Mouse (Mus musculus): Measurements from ENCODE around the gene Mkln1. TPM values are rescaled to one million over a fixed set of nuclear protein-coding genes. Genes with fewer than 3 reads are reported as not detected.

Gene Mkln1
- total RNA-seq, 2 experiments from 2014 or later, result 182 to 208 TPM

DNA sequence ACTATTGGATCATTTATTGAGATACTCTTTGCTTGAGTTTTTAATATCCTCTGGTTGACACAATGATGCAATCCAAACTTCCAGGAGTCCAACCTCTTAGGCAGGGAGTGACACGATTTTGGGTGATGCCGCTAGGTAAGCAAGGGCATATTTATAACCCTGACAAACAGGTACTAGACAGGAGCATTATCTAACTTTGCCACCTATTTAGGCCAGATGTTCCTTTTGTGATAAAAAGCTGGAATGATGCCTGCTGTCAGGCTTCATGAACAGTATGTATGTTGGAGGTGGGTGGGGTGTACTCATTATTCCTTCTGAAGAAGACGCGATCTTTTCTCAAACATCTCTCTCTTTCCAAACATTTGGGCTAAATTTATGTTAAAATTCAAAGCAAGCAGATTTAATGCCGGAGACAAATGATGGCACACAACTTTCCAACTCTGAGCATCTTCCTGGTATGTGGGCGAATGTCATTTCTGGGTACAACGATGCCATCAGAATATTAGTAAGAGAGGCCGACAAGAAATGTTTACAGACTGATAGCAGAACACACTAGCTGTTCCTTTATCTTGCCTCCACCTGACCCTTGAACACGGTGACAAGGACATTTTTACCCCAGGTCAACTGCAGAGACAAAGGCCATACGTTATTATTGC is 632 bp upstream of the Mkln1 start:
- DNase-seq, result no peak

DNA sequence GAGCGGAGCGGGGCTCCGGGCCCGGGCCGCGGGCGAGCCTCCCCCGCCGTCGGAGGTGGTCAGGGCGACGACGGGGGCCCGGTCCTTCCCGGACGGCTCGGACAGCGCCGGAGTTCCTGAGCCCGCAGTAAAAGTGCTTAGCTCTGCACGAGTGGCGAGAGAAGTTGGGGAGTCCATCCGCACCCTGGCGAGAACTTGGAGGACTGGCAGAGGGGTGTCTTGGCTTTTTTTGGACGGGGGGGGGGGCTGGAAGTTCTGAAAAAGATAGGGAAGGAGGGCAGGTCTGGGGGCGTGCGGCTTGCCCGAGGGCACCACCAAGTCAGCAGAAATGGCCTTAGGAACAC is 643 bp downstream of the Mkln1 start:
- DNase-seq, result no peak

DNA sequence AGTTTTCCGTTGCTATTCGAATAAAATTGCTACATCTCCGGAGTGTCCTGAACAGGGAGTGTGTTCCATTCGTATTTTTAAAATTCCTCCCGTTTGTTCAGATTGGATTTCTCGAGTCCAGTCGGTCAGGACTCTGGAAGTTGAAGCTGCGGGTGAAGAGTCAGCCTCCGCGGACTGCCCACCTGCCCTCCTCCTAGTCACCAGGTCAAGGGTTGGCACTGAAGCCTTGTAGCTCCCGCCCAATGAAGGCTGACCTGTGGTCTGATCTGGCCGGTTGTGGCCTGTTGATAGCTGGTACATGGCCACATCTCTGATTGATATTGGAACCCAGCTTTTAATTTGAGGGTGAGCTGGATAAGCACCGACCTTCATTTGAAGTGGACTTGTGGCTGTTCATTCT is 1.0 kb downstream of the Mkln1 start:
- peak; percentile 60 to 68 for DNase-seq

DNA sequence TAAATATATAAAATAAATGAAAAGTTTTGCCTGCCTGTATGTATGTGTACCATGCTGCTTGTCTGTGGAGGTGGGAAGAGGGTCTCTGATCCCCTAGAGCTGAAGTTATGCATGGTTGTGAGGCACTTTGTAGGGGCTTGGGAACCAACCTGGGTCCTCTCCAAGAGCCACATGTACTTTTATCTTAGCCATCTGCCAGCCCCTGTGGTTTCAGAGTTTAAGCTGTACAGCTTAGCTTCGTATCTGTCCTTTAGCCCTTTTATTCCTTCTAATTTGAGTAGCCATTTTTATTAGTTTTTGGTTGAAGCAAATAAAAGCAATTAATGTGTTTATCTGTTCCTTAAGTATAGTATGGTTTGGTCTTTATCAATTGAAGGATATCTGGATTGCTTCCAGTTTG is 12.5 kb downstream of the Mkln1 start:
- DNase-seq, result no peak

DNA sequence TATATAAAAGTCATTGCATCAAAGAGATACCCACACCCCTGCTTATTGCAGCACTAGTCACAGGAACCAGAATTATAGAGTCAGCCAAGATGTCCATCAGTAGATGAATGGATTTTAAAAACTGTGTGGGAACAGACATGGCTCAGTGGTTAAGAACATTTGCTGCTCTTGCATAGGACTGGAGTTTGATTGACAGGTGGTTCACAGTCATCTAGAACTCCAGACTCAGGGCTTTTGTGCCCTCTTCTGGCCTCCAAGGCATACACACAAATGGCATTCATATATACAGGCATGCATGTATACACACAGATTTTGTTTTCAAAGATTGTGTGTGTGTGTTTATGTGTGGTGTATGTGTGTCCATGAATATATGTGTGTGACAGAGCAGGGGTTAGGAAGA is 14.0 kb downstream of the Mkln1 start:
- no peak for DNase-seq

DNA sequence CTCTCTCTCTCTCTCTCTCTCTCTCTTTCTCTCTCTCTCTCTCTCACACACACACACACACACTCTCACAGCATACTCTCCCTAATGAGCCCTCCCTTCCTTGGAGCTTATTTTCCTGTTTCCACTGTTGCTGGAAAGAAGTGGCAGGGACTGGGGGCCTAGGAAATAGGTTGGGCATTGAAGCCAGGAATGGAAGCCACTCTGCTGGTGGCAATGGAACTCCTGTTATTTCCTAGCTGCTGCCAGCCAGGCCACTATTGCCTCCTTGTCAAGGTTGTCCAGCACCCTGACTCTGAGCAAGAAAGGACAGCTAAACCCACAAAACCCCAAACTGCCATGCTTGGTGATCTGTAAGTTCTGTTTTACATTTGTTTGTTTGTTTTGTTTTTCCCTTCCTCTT is 15.0 kb downstream of the Mkln1 start:
- peak in 1 of 2 experiments; percentile 20 for DNase-seq

DNA sequence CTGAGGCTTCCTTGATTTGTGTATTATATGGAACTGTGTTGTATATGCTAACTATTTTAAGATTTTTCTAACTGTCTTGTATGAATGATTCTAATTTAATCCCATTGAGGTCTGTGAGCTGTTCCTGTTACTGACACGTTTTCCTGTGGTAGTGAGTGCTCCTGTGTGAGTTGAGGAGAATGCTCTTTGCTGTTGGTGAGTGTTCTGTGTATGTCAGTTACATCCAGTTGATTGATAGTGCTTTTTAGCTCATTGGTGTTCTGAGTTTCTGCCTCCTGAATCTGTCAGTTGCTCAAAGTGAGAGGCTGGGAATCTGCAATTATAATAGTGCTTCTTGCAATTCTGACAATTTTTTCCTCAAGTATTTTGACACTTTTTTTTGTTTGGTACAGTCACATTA is 15.8 kb downstream of the Mkln1 start:
- no peak for DNase-seq

DNA sequence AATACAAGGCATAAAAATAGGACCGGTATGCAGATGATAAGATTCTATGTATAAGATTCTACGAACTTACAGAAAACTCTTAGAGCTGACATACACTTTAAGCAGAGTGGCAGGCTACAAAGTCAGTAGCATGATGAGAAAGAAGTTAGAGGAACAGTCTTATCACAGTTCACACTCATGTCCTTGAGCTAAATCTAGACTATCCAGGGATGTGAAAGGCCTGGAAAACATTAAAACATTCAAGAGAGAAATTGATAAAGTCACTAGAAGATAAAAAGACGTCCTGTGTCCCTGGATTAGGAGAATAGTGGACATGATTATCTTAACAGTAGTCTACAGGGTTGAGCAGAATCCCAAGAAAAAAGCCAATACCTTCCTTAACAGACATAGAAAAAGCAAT is 26.9 kb downstream of the Mkln1 start:
- no peak for DNase-seq

DNA sequence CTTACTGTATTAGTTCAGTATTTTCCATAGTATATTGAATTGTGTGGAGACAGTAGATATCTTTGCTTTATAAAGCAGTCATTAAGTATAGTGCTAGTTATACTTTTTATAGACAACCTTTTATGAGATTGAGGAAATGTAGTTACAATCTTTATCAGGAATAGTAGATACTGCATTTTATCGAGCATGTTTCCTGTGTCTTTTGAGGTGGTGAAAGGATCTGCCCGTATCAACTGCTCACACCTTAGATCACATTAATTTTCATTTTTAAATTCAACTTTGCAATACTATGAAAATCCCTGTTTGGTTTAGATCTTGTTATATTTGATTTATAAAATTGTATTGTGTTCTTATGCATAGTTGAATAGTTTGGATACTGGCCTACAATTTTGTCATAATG is 38.7 kb downstream of the Mkln1 start:
- DNase-seq, result no peak

DNA sequence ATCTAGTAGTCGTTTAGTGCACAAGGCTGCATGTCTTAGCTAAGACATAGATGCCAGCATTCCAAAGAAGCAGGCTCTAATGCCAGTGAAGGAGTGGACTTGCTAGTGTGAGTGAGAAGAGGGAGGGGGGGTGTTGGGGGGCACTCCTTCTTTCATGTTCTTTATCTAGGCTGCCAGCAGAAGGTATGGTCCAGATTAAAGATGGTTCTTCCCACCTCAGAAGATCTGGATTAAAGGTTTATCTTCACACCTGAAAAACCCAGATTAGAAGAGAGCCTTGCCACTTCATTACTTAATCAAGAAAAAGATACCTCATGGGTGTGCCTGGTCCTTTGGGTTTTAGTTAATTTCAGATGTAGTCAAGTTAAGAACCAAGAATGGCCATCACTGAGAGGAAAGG is 46.7 kb downstream of the Mkln1 start:
- no peak for DNase-seq

DNA sequence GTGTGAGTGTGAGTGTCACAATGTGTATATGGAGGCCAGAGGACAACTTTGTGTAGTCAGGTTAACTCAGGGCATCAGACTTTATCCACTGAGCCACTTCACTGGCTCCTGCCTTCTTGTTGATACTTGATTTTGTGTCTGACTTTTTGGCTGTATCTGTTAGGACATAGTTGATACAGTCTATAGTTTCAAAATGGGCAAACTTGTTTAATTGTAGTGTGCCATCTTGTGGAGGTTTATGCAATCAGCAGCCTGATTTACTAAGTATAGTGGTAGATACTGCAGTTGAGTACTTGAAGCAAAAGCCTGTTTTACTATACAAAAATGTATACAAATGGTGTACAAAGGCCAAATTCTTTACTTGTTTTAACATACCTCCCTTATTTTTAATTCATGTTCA is 55.2 kb downstream of the Mkln1 start:
- peak in 1 of 2 experiments; percentile 25 for DNase-seq

DNA sequence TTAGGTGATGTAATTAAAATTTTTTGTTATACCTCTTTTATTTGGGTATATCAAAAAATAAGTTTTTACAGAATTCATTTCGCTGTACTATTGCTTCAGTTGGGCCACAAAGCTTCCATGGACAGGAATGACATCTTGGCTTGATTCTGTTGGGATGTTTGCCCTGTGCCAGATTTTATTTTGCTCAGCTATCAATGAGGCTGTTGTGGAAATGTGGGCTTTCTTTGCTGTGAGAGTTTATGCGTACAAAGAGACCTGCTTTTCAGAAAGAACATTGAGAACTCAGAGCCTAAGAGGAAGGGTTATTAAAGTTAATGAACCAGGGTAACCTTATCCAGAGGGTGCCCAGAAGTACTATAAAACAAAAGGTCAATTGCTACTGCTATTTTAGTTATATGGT is 56.8 kb downstream of the Mkln1 start:
- DNase-seq, result no peak

DNA sequence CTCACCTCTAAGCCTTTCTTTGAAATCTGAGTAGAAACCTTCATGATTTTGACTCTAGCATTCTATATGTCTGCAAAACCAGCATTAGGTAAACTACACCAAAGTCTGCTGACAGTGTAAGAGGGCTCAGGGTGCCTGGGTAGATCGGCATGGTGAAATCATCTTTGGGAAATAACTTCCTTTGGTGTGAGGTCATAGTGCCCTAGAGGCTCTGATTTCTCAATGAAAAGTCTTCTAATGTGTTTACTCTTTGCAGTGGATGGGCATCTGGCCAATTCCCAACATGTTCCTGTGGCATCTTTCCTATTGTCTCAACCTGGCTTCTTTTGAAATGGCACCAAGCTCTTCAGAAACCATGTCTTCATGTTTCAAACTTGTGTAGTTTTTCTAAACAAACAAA is 58.5 kb downstream of the Mkln1 start:
- peak; percentile 55 to 64 for DNase-seq

DNA sequence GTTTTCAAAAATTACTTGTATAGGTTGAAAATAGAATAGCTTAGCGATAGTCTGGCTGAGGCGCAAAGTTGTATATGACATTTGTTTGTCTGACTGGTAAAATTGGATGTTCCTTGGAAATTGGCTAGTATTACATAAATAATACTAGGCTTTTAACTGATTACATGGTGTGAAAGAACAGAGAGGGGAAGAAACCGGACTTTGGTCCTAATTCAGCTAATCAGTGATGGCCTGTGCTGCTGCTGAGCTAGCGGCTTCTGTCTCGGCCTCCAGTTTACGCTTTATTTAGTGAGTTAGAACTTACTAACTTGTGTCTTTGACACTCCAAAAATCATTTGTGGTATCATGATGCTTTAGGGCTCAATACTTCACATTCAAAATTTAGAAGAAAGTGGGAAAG is 70.9 kb downstream of the Mkln1 start:
- DNase-seq, result no peak

DNA sequence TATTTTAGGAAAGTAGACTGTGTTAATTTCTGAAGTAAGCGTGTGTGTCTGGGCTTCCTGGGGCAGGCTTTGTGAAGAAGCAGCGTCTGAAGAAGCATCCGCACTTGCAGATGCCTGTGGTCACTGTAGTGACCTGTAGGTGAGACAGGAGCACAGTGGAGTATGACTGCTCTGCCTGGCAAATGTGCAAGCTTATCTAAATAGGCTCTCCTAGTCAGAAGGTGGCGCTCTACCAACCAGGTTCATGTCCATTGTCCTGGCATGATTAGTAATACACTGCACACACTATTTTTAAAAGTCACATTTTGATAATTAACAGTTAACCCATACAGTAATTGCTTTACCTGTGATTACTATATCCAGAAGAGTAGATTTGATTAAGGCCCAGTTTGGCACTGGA is 79.7 kb downstream of the Mkln1 start:
- peak in 1 of 2 experiments; percentile 10 for DNase-seq

DNA sequence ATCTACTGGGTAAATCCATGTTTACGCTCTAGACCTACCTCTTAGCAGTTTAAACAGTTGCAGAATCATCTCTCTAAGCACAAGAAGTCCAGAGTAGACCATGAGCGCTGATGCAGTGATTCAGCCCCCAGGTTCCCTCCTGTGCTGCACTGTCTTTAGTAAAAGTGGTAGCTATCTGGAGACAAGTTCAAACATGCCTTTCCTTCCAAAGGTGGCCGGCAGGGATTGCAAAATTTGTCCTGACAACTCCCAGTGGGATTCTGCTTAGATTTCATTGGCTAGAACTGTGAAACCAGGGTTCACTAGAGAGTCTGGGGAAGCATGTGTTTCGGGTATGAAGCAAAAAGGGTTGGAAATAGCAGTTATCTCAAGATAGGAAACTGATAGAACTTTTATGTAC is 81.5 kb downstream of the Mkln1 start:
- DNase-seq, result peak in 1 of 2 experiments; percentile 18

DNA sequence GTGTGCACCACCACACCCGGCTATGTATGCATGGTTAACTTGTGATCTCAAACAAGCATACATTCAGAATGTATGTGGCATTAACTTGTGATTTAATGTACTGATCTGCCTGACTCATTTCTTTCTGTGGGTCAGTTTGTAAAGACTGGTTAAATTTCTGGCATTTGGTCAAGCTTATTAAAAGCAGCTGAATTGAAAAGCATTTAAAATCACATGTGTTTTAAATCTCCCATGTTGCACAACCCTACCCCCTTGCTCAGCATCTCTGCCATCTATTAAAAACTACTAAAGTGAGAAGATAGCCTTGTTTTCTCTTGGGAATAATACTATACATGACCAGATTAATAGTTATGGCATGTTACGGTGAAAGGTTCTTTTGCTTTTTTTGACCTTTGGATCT is 88.1 kb downstream of the Mkln1 start:
- DNase-seq, result no peak

DNA sequence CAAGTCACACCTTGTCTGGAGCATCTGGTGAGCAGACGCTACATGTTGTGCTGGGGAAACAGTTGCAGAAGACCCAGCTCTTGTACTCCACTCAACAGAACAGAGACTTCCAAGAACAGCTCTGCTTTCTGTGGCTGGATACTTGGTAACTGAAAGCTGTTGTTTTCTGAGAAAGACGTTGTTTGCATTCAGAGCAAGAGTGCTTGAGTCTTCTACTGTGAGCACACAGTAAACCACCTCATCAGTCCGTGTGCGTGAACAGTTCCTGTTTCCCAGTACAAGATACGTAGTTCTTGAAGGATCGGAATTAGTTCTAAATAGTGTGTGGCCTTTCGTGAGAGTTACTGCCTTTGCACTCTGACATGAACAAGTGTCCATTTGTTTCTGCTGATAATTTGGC is 91.4 kb downstream of the Mkln1 start:
- DNase-seq, result no peak

DNA sequence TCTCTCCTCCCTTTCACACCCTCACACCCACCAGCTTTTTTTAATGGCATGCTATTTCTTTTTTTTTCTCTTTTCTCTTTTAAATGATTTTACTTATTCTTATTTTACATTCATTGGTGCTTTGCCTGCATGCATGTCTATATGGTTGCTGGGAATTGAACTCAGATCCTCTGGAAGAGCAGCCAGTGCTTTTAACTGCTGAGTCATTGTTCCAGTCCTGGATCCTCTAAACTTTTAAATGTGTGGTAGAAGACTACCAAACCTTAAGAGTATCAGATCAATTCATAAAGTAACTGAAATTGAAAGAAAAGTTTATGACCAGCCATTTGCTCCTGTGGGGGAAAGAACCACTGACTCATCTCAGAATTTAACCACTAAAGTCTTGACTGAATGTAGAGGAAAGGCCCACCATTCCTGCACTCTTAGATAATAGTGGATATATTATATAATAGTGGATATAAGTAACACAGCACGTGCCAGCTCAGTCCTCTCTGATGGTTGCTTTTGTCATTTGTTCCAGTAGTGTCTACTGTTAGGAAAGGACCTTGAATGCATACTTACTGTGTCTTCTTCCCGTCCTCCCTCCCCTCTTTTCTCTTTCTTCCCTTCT is 96.7 kb downstream of the Mkln1 start:
- no peak for DNase-seq

DNA sequence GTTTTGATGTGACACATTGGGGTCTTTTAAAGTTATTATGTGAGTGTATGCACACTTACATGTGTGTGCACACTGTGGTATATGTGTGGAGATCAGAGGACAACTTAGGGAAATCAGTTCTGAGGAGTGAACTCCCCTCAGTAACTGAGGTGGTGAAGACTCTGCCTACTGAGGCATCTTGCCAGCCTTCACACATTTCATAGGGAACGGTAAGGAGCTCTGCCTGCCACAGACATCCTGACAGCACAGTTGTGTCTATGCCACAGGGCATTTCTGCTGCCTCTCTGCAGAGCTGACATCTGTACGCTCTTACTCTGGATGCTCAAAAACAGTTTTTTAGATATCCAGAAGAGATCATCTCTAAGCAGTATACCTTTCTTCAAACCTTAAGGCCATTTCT is 97.7 kb downstream of the Mkln1 start:
- DNase-seq, result no peak

DNA sequence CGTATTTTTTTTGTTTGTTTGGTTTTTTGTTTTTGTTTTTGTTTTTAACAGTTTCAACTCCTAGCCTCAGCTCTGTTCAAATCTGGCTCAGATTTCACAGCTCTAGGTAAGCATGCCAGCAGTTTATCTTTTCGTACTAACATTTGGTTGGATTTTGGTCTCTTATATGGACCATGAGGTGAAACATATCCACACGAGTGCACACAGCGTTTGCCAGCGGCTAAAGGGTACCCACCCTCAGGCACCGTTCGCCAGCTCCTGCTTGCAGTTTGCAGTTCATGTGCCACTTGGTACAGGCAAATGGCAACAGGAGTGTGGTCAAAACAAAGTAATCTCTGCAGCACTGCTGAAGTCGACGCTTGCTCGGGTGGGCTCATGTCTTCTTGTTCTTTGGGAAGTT is 101.3 kb downstream of the Mkln1 start:
- no peak for DNase-seq

DNA sequence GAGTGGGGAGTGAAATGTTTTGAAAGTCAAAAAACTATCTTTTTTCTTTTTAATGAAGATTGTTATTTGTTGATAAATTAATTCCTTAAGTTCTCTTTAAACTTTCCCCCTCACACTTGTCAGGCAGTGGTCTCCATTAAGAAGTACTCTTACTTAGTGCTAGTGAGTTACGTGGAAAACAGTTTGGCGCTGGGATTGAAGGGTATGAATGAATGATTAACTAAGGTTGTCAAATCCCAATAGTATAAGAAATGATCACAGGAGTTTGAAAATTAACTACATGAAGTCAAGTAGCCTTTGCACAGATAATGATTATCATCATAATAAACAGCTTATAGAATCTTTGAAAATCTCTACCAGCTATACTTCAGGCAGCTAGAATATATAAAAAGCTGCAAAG is 101.7 kb downstream of the Mkln1 start:
- no peak for DNase-seq

DNA sequence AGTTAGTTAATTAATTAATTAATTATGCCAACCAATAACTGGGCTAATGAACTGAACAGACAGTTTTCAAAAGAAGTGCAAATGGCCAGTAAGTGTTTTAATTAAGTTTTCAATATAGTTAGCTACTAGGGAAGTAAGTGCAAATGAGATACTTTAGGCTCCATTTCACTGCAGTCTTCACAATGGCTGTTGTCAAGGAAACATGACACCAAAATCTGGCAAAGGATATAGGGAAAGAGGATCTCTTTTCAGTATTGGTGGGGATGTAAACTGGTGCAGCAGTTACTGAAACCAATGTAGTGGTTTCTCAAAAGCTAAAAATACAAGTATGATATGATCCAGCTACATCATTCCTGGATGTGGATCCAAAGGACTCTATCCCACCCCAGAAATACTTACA is 102.2 kb downstream of the Mkln1 start:
- DNase-seq, result no peak

DNA sequence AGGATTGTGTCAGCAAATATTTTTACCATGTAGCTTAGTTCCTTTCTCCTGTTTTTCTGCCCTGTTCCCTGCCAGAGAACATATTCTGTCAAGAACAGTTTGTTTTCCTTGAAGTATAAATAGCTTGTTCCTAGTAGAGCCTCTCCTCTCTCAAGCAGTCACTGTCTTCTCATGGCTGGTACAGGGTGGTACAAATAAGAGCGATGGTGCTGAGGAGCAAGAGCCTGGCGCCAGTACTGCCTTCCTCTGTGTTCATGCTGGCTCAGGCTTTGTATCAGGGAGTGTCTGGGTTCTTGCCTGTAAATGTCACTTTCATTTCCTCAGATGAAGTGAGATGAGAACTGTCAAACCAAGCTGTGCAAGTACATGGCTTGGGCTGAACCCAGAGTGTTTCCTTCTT is 104.1 kb downstream of the Mkln1 start:
- DNase-seq, result no peak

DNA sequence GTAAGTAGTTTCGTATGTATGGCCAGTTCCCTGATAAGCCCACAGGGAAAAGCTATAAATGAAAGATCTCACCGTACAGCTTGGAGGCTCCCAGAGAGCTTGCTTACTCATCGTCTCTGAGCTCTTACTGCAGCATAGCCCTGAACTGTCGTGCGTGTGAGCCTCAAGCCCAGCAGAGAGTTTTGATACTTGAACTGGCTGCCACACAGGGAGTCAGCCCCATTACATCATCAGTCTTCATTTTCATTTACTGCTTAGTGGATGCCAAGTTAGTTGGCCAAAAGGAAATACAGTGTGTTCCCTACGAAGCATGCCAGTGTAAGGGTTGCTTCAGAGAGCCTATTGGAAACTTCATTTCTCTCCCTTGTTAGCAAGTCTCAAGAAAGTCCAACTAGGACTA is 115.2 kb downstream of the Mkln1 start:
- DNase-seq, result peak; percentile 32 to 45

All from adrenal gland, postnatal 36 days (tissue).